Mouse (Mus musculus) limb, embryonic 13.5 days (tissue): ENCODE measurements at regions not wholly inside any gene's neighbourhood (a gene's known extent, or its start where the extent isn't known, plus 50 kb on each side); places are given as distances from the start of the nearest gene placed in this dataset.

Experiments
- ATAC-seq: fragments of 200-750 bp; cut with Nextera tagmentation; 2 replicates; pipeline ENCODE4 v1.8.0; 2017; ENCODE audit warnings: low read depth, moderate number of reproducible peaks, moderate TSS enrichment; ENCODE audit not compliant: low FRiP score
- H3K27ac ChIP-seq: fragments of 300-500 bp; sonication (generic); 2 replicates; pipeline ENCODE4 v1.5.1; 2015; ENCODE audit warnings: inconsistent platforms, mild to moderate bottlenecking, moderate library complexity
- H3K27me3 ChIP-seq: fragments of 300-500 bp; sonication (generic); 2 replicates; pipeline ENCODE4 v1.6.1; 2015; ENCODE audit warnings: mild to moderate bottlenecking, inconsistent platforms
- H3K36me3 ChIP-seq: fragments of 300-500 bp; sonication (generic); 2 replicates; pipeline ENCODE4 v1.6.1; 2015; ENCODE audit warnings: inconsistent platforms, mild to moderate bottlenecking, moderate library complexity
- H3K4me1 ChIP-seq: fragments of 300-500 bp; sonication (generic); 2 replicates; pipeline ENCODE4 v1.6.1; 2015; ENCODE audit warnings: inconsistent platforms
- H3K4me2 ChIP-seq: fragments of 300-500 bp; sonication (generic); replicated peaks from 2 replicates; pipeline ENCODE4 v1.6.1; 2015; ENCODE audit warnings: inconsistent platforms, mild to moderate bottlenecking, moderate library complexity
- H3K4me3 ChIP-seq: fragments of 300-500 bp; sonication (generic); 2 replicates; pipeline ENCODE4 v1.5.1; 2015; ENCODE audit warnings: moderate library complexity, mild to moderate bottlenecking, inconsistent platforms
- H3K9ac ChIP-seq: fragments of 300-500 bp; sonication (generic); 2 replicates; pipeline ENCODE4 v1.6.1; 2015; ENCODE audit warnings: mild to moderate bottlenecking, inconsistent platforms
- H3K9me3 ChIP-seq: fragments of 300-500 bp; sonication (generic); 2 replicates; pipeline ENCODE4 v1.6.1; 2016; ENCODE audit warnings: inconsistent platforms
- WGBS: fragments of 180-500 bp; shearing (Covaris S2); methylation state at CpG from one replicate; pipeline ENCODE4 v1.1.7; 2015; 5-methylcytosine and 5-hydroxymethylcytosine counted together

DNA sequence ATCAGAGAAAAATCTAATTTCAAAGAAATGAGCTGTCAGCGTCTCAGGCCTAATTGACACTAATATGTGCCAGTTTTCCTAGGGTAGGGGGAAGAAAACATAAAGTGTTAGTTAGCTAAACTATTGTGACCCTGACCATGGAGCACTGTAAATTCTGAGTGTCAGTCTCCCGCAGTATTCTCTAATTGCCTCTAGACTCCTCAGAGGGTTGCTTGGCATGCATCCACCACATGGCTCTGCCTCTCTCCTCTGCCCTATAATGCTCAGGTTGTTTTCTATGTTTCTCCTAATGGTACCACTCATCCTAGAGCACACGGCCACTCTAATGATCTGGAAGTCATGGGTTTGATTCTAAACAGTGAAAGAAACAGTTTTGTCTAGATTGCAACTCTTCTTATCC lies 60.9 kb upstream of the Rgs1 start:
- H3K27ac ChIP-seq, result no peak overlapping the region

DNA sequence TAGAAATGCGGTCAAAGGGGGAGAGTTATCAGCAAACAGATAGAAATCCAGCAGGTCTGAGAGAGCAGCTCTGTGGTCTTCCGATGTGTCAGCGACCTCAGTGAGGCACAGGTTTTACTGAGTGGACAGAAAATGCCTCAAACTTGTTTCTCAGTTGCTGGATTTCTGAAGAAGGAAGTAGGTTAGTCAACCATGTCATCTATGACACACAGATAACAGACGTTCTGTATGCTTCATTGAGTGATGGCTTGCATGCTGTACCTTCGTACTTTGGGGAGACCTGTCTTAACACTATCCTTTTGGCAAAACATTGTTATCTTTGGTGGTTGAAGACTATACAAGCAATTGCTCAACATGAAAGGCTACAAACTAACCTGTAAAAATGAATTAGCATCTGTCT lies 59.3 kb upstream of the Rgs1 start:
- no peaks in the 10 kb centered on the region for H3K27me3 ChIP-seq
- ATAC-seq, result no peak
- H3K36me3 ChIP-seq, result no peaks in the 10 kb centered on the region
- H3K9ac ChIP-seq, result no peak overlapping the region
- no peak overlapping the region for H3K4me3 ChIP-seq
- H3K9me3 ChIP-seq, result no peaks in the 10 kb centered on the region
- no peak overlapping the region for H3K4me2 ChIP-seq
- WGBS, result 83% methylated on average over 5 of the region's 5 CpGs
- H3K4me1 ChIP-seq, result no peaks in the 10 kb centered on the region
- H3K27ac ChIP-seq, result no peak overlapping the region

More for the DNA sequence above, 60.9 kb upstream of the Rgs1 start:
- 25% methylated on average over 3 of the region's 3 CpGs for WGBS
- H3K27me3 ChIP-seq, result no peaks in the 10 kb centered on the region
- no peaks in the 10 kb centered on the region for H3K9me3 ChIP-seq
- H3K36me3 ChIP-seq, result no peaks in the 10 kb centered on the region
- ATAC-seq, result no peak
- H3K9ac ChIP-seq, result no peak overlapping the region
- no peaks in the 10 kb centered on the region for H3K4me1 ChIP-seq
- no peak overlapping the region for H3K4me3 ChIP-seq
- H3K4me2 ChIP-seq, result no peak overlapping the region

GRCm38 (mm10) chr1:144307854-144308285 lies 58.8 kb upstream of the Rgs1 start:
- 91% methylated on average over 2 of the region's 2 CpGs for WGBS
- H3K9ac ChIP-seq, result no peak overlapping the region

GRCm38 (mm10) chr1:144307017-144307853 lies 58.2 kb upstream of the Rgs1 start:
- H3K27ac ChIP-seq, result no peak overlapping the region
- ATAC-seq, result no peak
- H3K4me3 ChIP-seq, result no peak overlapping the region
- no peaks in the 10 kb centered on the region for H3K27me3 ChIP-seq
- H3K4me1 ChIP-seq, result no peaks in the 10 kb centered on the region
- 61% methylated on average over 7 of the region's 7 CpGs for WGBS
- H3K9me3 ChIP-seq, result no peaks in the 10 kb centered on the region
- H3K9ac ChIP-seq, result no peak overlapping the region
- no peaks in the 10 kb centered on the region for H3K36me3 ChIP-seq
- no peak overlapping the region for H3K4me2 ChIP-seq

More at GRCm38 (mm10) chr1:144307854-144308285, 58.8 kb upstream of the Rgs1 start:
- Histone ChIP-seq H3K9me3 (no peaks in the 10 kb centered on the region), H3K27me3 (no peaks in the 10 kb centered on the region), H3K36me3 (no peaks in the 10 kb centered on the region), H3K4me2 (no peak overlapping the region), H3K27ac (no peak overlapping the region), H3K4me1 (no peaks in the 10 kb centered on the region), H3K4me3 (no peak overlapping the region)
- ATAC-seq, result no peak

DNA sequence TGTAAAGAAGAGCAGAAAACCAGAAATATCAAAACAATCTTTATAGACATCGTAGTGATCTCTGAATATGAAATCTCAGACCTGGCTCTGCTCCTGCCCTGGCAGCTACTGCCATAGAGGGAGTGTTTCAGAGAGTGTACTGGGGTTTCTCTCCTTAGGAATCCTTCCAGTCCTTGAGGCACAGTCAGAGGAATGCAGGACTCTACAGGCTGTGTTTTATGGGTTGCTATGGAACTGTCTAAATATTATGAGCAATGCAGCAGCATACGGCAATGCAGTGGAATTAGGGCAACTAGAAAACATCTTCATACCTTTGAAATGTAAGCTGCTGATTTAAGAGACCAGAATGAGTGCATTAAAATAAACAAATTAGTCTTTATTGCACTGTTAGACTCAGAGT lies 57.2 kb upstream of the Rgs1 start:
- H3K9me3 ChIP-seq, result no peaks in the 10 kb centered on the region
- no peaks in the 10 kb centered on the region for H3K27me3 ChIP-seq
- no peak overlapping the region for H3K4me3 ChIP-seq
- H3K4me1 ChIP-seq, result no peaks in the 10 kb centered on the region
- H3K36me3 ChIP-seq, result no peaks in the 10 kb centered on the region
- WGBS, result 39% methylated on average over 2 of the region's 2 CpGs
- no peak overlapping the region for H3K9ac ChIP-seq
- peak; percentile 67; the same call in 1 of the 2 replicates for ATAC-seq
- no peak overlapping the region for H3K27ac ChIP-seq
- no peak overlapping the region for H3K4me2 ChIP-seq

GRCm38 (mm10) chr1:144300670-144301069 lies 51.6 kb upstream of the Rgs1 start:
- no peak overlapping the region for H3K4me2 ChIP-seq
- no peaks in the 10 kb centered on the region for H3K36me3 ChIP-seq
- no peaks in the 10 kb centered on the region for H3K4me1 ChIP-seq
- WGBS, result 72% methylated on average over 2 of the region's 2 CpGs
- no peak for ATAC-seq
- no peaks in the 10 kb centered on the region for H3K9me3 ChIP-seq
- H3K27me3 ChIP-seq, result no peaks in the 10 kb centered on the region
- H3K27ac ChIP-seq, result no peak overlapping the region
- no peak overlapping the region for H3K9ac ChIP-seq
- H3K4me3 ChIP-seq, result no peak overlapping the region
